Mouse (Mus musculus): ENCODE data around the gene Rap1gap.

Gene Rap1gap

DNA sequence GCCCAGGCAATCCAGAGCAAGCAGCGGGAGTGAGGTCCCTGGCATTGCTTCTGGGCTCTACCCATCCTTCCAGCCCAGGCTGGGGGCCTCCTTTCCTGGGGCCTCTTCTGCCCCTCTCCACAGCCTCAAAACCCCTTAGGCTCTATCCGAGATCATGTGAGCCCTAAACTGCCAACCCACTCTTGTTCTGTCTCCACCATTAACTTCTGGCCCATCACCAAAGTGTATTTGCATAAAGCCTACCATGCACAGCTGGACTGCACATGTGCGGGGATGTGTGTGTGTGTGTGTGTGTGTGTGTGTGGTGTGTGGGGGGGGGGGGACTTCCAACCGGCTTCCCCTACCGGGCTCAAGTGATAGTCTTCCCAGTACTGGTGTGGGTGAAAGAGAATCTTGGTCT, 109.5 kb downstream of the Rap1gap start:
- DNase-seq (ENCODE audit: low spot score) = no peak

- no peak for DNase-seq (ENCODE audit: low spot score)
Measured at GRCm38 (mm10) chr4:137774505-137774904, 110.0 kb downstream of the Rap1gap start.

DNA sequence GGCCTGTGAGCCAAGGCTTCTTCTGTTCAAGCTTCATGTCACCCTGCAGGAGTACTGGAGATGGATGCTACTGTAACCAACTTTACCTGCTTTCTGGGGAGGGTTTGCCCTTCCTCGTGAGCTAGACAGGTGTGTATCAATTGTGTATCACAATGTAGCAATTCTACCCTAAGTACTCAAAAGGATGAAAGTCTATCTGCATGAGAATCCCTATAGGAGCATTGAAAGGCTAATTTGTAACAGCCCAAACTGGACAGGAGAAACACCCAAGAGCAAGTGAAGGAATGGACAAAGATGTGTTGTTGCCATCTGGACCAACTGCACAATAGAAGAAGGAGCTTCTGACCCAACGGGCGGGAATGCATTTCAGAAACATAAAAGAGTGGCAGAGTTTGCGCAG, 113.3 kb downstream of the Rap1gap start:
- no peak for DNase-seq (ENCODE audit: low spot score)

DNA sequence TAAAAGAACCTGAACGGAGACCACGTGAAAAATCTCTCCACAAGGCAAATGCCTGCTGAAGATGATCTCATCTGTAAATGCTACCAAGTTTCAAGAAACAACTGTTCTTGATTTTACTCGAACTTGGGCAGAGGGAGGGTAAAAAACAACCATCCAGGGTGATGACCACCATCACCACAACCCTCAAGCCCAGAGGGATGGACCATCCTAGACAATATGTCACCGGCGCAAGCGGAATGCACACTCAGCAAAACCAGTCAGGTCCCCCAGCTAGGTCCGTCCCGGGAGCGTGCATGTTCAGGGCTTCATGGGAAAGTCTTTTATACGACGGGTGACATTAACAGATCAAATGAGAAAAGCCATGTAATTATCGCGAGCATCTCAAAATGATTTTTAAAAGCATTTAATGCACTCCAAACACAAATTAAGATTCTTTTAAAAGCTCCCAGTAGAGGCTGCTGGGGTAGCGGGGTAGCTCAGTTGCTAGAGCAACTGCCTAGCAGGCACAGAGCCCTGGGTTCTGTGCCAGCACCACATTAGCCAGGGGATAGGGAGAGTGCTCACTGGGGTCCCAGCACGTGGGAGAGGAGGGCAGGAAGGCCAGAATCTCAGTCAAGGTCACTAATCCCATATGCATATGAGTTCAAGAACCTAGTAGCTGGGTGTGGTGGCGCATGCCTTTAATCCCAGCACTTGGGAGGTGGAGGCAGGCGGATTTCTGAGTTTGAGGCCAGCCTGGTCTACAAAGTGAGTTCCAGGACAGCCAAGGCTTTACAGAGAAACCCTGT, 114.1 kb downstream of the Rap1gap start:
- DNase-seq (ENCODE audit: low spot score) = no peak

Measured in spleen, adult 12 weeks (tissue).